Mouse (Mus musculus) liver, embryonic 13.5 days (tissue): ENCODE data around the gene Srebf2. TPM values are rescaled to one million over a fixed set of nuclear protein-coding genes. Genes with fewer than 3 reads are reported as not detected.
A peak's percentile ranks its signal among the peaks of the same experiment; 100 is the strongest.

ENCODE experiments used
- ATAC-seq: fragments of 200-750 bp; cut with Nextera tagmentation; 2 replicates; pipeline ENCODE4 v1.8.0; 2017; ENCODE audit warnings: low read depth, mild to moderate bottlenecking, moderate number of reproducible peaks, moderate library complexity
- DNase-seq: peaks from one replicate; pipeline ENCODE4 v3.0.0; 2022
- H3K27ac ChIP-seq: fragments of 300-500 bp; sonication (generic); 2 replicates; pipeline ENCODE4 v1.5.1; 2015; ENCODE audit warnings: moderate library complexity, mild to moderate bottlenecking, inconsistent platforms
- H3K27me3 ChIP-seq: fragments of 300-500 bp; sonication (generic); 2 replicates; pipeline ENCODE4 v1.6.1; 2015; ENCODE audit warnings: mild to moderate bottlenecking, inconsistent platforms
- H3K36me3 ChIP-seq: fragments of 300-500 bp; sonication (generic); 2 replicates; pipeline ENCODE4 v1.6.1; 2015; ENCODE audit warnings: mild to moderate bottlenecking, inconsistent platforms
- H3K4me1 ChIP-seq: fragments of 300-500 bp; sonication (generic); replicated peaks from 2 replicates; pipeline ENCODE4 v1.6.1; 2015; ENCODE audit warnings: inconsistent platforms
- H3K4me2 ChIP-seq: fragments of 300-500 bp; sonication (generic); 2 replicates; pipeline ENCODE4 v1.6.1; 2015; ENCODE audit warnings: inconsistent platforms, mild to moderate bottlenecking, moderate library complexity
- H3K4me3 ChIP-seq: fragments of 300-500 bp; sonication (generic); replicated peaks from 2 replicates; pipeline ENCODE4 v1.5.1; 2015; ENCODE audit warnings: mild to moderate bottlenecking, inconsistent platforms
- H3K9ac ChIP-seq: fragments of 300-500 bp; sonication (generic); 2 replicates; pipeline ENCODE4 v1.6.1; 2015; ENCODE audit warnings: mild to moderate bottlenecking, inconsistent platforms
- H3K9me3 ChIP-seq: fragments of 300-500 bp; sonication (generic); replicated peaks from 2 replicates; pipeline ENCODE4 v1.6.1; 2016; ENCODE audit warnings: inconsistent platforms
- WGBS: fragments of 180-500 bp; shearing (Covaris S2); methylation state at CpG from one replicate; pipeline ENCODE4 v1.1.7; 2015; ENCODE audit not compliant: insufficient replicate concordance; 5-methylcytosine and 5-hydroxymethylcytosine counted together
- polyA plus RNA-seq: library from polyadenylated mRNA; unstranded; fragments of >200 nt; fragmentation: Nextera tagmentation; extraction: Ambion mirVana; gene quantifications from 2 replicates; pipeline ENCODE4 v1.2.1, GENCODE M21; 2015

Srebf2 gene
- polyA plus RNA-seq, 1 experiment from 2014 or later: 64.2 TPM

DNA sequence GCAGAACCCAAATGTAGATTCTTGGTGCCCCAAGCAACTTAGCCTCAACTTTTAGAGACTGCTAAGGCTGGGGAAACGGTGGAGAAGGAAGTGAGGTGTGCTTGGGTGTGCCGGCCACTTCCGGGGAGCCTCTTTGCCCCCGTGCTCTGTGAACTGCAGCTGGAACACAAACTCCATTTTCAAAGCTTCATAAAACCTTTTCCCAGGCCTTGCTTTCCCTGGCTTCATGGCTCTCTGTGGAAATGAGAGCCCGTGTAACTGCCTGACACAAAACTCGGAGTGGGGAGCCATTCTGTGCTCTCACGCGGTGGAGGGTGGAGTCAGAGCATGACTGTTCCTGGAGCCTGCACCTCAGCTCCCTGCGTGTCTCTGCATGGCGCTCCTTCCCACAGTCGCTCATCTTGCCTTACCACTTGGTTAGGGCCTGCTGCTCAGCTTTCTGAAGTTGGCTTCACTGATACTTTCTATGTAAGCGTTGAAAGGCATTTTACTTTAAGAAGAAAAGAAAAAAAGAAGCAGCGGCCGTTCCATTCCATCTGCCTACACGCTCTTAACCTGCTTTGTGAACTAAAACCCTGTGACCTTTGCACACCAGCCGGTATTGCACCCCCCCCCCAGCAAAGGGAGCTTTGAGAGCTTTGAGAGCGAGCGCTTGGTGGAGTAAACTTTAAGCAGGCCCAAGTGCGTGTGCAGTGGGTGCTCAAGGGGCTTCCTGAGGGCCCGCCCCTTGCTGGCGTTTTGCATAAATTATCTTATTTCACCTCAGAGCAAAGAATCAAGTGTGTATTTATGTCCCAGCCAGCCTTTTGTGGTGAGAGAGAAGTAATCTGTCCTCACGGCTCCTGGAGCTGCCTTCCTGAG lies 19.5 kb downstream of the Srebf2 start:
- Histone ChIP-seq H3K27ac (peak overlapping the region; percentile 93), H3K36me3 (peaks cover 19% of the 10 kb centered on the region), H3K4me1 (peaks cover 79% of the 10 kb centered on the region), H3K4me3 (peak overlapping the region; percentile 7), H3K9me3 (no peaks in the 10 kb centered on the region), H3K9ac (peak overlapping the region; percentile 59), H3K4me2 (peak overlapping the region; percentile 47), H3K27me3 (no peaks in the 10 kb centered on the region)
- no peak for ATAC-seq
- no peak for DNase-seq
- 66% methylated on average over 22 of the region's 22 CpGs for WGBS

DNA sequence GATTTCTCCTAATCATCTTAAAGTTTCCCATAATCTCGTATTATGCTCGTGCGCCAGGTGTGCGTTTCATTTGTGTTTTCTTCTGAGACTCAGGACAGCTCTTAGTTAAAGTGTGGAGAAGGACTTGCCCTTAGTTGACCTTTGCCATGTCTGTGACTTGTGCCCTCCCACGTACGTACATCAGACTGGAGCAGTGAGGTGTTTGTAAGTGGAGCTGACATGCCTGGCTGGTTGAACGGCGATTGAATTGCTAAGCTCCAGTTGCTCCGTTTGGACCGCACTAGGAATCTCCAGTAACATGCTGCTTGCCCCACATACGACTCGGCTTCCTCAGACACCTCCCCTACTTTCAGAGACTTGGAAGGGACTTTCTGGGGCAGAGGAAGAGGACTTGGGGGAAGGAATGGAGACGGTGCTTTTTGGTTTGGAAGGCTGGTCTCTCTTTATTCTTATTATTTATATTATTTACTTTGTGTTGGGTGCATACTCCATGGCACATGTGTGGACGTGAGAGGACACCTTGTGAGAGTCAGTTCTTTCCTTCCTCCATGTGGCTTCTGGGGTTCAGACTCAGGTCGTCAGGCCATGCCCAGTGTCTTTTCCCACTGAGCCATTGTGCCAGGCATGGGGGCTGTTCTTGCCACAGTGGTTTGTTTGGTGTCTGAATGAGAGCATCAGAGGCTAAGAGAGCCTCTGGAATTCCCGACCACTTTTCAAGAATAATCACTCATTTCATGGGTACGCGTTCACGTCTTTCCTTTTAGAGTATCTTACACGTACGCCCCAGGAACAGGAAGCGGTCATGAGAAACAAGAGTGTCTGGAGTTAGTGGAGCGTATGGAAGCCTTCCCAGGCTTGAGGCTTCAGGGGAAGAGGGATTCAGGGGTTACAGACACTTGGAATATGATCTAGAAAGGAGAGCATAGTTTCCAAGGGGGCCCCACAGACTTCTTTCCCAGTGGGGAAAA lies 20.5 kb downstream of the Srebf2 start:
- no peak overlapping the region for H3K27ac ChIP-seq
- no peaks in the 10 kb centered on the region for H3K27me3 ChIP-seq
- H3K9ac ChIP-seq: no peak overlapping the region
- no peak for DNase-seq
- ATAC-seq: no peak
- no peaks in the 10 kb centered on the region for H3K9me3 ChIP-seq
- peak overlapping the region; percentile 47; the same call in 1 of the 2 replicates for H3K4me2 ChIP-seq
- 83% methylated on average over 23 of the region's 23 CpGs for WGBS
- no peak overlapping the region for H3K4me3 ChIP-seq
- H3K36me3 ChIP-seq: peaks cover 29% of the 10 kb centered on the region
- peaks cover 69% of the 10 kb centered on the region for H3K4me1 ChIP-seq

DNA sequence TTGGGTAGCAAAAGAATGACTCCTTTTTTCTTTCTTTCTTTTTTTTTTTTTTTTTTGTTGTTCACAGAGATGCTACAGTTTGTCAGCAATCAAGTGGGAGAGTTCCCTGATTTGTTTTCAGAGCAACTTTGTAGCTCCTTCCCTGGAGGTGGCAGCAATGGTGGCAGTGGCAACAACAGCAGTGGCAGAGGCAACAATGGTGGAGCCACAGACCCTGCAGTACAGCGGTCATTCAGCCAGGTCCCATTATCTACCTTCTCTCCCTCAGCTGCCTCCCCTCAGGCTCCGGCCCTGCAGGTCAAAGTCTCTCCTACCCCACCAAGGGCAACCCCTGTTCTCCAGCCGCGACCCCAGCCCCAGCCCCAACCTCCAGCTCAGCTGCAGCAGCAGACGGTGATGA lies 22.7 kb downstream of the Srebf2 start:
- WGBS: 89% methylated on average over 5 of the region's 5 CpGs
- H3K27ac ChIP-seq: no peak overlapping the region

DNA sequence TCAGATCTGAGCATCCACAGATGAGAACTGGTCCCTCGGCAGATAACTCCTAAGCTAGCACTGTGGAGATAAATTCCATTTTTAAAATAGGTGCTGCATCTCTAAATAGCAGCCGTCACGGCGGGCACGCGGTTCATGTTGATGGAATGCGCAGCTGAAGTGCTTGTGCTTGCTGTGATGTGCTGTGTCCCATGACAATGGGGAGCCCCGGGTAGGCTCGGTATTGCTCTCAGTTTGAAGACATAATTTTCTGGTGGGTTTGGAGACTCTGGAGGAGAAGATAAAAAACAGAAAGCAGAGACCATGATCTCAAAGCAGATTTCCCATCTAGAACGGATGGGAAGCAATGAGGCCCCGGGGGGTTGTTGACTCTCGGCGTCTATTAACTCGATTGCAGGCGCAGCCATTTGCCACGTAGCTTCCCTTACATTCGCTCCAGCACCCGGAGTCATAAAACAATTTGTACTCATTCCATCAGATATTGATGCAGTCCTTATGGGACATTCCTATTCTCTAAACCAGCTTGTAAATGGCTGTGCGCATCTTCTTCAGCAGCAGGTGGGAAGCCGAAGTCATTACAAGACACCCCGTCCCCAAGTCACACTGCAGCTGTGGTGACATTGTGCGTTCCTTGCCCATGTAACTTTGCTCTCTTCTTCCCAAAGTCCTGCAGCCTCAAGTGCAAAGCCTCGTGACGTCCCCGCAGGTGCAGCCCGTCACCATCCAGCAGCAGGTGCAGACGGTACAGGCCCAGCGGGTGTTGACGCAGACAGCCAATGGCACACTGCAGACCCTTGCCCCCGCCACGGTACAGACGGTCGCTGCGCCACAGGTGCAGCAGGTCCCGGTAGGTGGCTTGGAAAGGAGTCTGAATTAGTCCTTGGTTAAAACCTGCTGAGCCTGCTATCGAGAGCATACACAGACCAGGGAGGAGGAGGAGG lies 23.7 kb downstream of the Srebf2 start:
- no peaks in the 10 kb centered on the region for H3K9me3 ChIP-seq
- peaks cover 58% of the 10 kb centered on the region for H3K36me3 ChIP-seq
- ATAC-seq: no peak
- H3K27me3 ChIP-seq: no peaks in the 10 kb centered on the region
- 88% methylated on average over 36 of the region's 36 CpGs for WGBS
- no peak overlapping the region for H3K9ac ChIP-seq
- no peak overlapping the region for H3K4me2 ChIP-seq
- peaks cover 36% of the 10 kb centered on the region for H3K4me1 ChIP-seq
- no peak for DNase-seq
- no peak overlapping the region for H3K4me3 ChIP-seq
- no peak overlapping the region for H3K27ac ChIP-seq

More for the DNA sequence above, 22.7 kb downstream of the Srebf2 start:
- H3K36me3 ChIP-seq: peaks cover 48% of the 10 kb centered on the region
- H3K4me1 ChIP-seq: peaks cover 47% of the 10 kb centered on the region
- no peak overlapping the region for H3K4me3 ChIP-seq
- DNase-seq (no peak), ATAC-seq (no peak)
- no peak overlapping the region for H3K9ac ChIP-seq
- H3K4me2 ChIP-seq: no peak overlapping the region
- H3K27me3 ChIP-seq: no peaks in the 10 kb centered on the region
- no peaks in the 10 kb centered on the region for H3K9me3 ChIP-seq

DNA sequence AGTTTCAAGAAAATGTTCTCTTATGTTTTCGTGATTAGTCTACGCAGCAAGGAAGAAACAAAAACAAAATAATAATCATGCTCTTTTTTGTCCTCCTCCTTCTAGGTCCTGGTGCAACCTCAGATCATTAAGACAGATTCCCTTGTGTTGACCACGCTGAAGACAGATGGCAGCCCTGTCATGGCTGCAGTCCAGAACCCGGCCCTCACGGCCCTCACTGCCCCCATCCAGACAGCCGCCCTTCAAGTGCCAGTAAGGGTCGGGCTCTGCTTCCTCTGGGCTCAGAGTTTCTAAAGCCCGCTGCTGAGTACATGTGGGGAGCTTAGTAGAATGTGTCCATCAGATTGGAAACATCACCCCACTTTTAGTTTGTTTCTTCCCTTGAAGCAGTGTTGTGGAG lies 25.7 kb downstream of the Srebf2 start:
- ATAC-seq: no peak
- Histone ChIP-seq H3K4me2 (no peak overlapping the region), H3K27ac (no peak overlapping the region), H3K27me3 (no peaks in the 10 kb centered on the region), H3K4me1 (peaks cover 17% of the 10 kb centered on the region), H3K9ac (no peak overlapping the region), H3K9me3 (no peaks in the 10 kb centered on the region), H3K4me3 (no peak overlapping the region), H3K36me3 (peaks cover 76% of the 10 kb centered on the region)
- WGBS: 82% methylated on average over 8 of the region's 8 CpGs
- DNase-seq: no peak

DNA sequence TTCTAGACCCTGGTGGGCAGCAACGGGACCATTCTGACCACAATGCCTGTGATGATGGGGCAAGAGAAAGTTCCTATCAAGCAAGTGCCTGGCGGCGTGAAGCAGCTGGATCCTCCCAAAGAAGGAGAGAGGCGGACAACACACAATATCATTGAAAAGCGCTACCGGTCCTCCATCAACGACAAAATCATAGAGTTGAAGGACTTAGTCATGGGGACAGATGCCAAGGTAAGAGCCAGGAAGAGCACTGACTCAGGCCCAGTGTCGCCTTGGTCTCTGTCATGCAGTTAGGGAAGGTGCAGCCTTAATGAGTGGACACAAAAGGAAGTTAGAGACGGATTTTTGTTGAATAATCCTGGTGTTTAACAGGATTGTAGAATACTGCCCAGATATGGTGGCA lies 28.1 kb downstream of the Srebf2 start:
- 90% methylated on average over 9 of the region's 9 CpGs for WGBS
- Histone ChIP-seq H3K36me3 (peaks cover 95% of the 10 kb centered on the region), H3K9ac (no peak overlapping the region), H3K27me3 (no peaks in the 10 kb centered on the region), H3K4me2 (no peak overlapping the region), H3K9me3 (no peaks in the 10 kb centered on the region), H3K27ac (no peak overlapping the region), H3K4me3 (no peak overlapping the region), H3K4me1 (no peaks in the 10 kb centered on the region)
- no peak for ATAC-seq
- DNase-seq: no peak

GRCm38 (mm10) chr15:82177743-82178290 lies 30.8 kb downstream of the Srebf2 start:
- ATAC-seq (no peak), DNase-seq (no peak)
- H3K4me3 ChIP-seq: no peak overlapping the region
- H3K36me3 ChIP-seq: peaks cover 95% of the 10 kb centered on the region
- H3K27me3 ChIP-seq: no peaks in the 10 kb centered on the region
- WGBS: 88% methylated on average over 7 of the region's 7 CpGs
- no peak overlapping the region for H3K27ac ChIP-seq
- peaks cover 8% of the 10 kb centered on the region for H3K4me1 ChIP-seq
- H3K9me3 ChIP-seq: peaks cover 9% of the 10 kb centered on the region
- no peak overlapping the region for H3K4me2 ChIP-seq
- no peak overlapping the region for H3K9ac ChIP-seq

- no peak for ATAC-seq
- Histone ChIP-seq H3K27me3 (no peaks in the 10 kb centered on the region), H3K36me3 (peaks cover 94% of the 10 kb centered on the region), H3K9ac (no peak overlapping the region), H3K9me3 (peaks cover 9% of the 10 kb centered on the region), H3K4me3 (no peak overlapping the region), H3K4me2 (no peak overlapping the region), H3K4me1 (peaks cover 41% of the 10 kb centered on the region), H3K27ac (peak overlapping the region; percentile 58)
- 86% methylated on average over 5 of the region's 5 CpGs for WGBS
- DNase-seq: no peak
These were observed 34.1 kb downstream of the Srebf2 start for GRCm38 (mm10) chr15:82181131-82181530.

DNA sequence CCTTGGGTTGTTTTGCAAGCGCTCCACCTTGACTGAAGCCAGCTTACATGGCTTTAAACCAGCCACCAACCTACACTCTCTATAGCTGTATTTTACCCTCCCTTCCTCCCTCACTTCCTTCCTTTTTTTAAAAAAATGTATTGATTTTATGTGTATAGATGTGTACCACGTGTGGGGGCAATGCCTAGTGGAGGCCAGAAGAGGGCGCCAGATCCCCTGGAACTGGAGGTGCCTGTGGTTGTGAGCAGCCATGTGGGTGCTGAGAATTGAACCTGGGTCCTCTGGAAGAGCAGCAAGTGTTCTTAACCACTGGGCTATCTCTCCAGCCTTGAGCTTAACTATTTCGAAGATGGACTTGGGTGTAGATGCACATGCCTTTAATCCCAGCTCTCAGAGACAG lies 35.3 kb downstream of the Srebf2 start:
- Histone ChIP-seq H3K4me1 (peaks cover 53% of the 10 kb centered on the region), H3K4me2 (no peak overlapping the region), H3K36me3 (peaks cover 94% of the 10 kb centered on the region), H3K4me3 (no peak overlapping the region), H3K9me3 (peaks cover 12% of the 10 kb centered on the region), H3K9ac (no peak overlapping the region), H3K27ac (0 out of 2 replicates have a peak overlapping the region, but pooled peaks have one; percentile 58), H3K27me3 (no peaks in the 10 kb centered on the region)
- 86% methylated on average over 4 of the region's 4 CpGs for WGBS
- ATAC-seq: no peak
- DNase-seq: no peak

DNA sequence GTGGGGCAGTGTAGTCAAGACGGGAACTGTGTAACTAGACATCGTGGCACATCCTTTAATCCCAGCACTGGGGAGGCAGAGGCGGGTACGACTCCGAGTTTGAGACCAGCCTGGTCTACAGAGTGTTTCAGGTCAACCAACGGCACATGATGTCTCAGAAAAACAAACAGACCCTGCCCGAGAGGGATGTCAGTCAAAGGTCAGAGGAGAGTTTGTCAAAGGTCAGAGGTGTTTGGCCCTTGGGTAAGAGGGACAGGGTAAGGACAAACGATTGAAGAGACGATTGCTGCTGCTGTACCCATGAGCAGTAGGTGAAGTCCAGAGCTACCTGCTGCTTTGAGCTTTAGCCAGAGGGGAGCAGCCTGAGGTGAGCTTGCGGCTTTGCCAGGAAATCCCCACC lies 36.6 kb downstream of the Srebf2 start:
- DNase-seq (no peak), ATAC-seq (0 out of 2 replicates have a peak, but pooled peaks have one; percentile 9)
- Histone ChIP-seq H3K9ac (peak overlapping the region; percentile 72), H3K4me3 (peak overlapping the region; percentile 43), H3K27ac (peak overlapping the region; percentile 98), H3K27me3 (no peaks in the 10 kb centered on the region), H3K4me1 (peaks cover 66% of the 10 kb centered on the region), H3K9me3 (peaks cover 13% of the 10 kb centered on the region), H3K36me3 (peaks cover 92% of the 10 kb centered on the region), H3K4me2 (peak overlapping the region; percentile 70)
- 67% methylated on average over 10 of the region's 10 CpGs for WGBS
